Mouse (Mus musculus) gastrocnemius, adult 2 months (tissue): Measurements from ENCODE around the gene Tet3. TPM values are rescaled to one million over a fixed set of nuclear protein-coding genes. Genes with fewer than 3 reads are reported as not detected.

Experiments
- DNase-seq: peaks from one replicate; pipeline ENCODE4 v3.0.0; 2022
- H3K27ac ChIP-seq: fragments of 200-600 bp; 2 replicates; pipeline ENCODE4 v1.8.1; 2022; ENCODE audit warnings: mild to moderate bottlenecking
- H3K4me3 ChIP-seq: fragments of 200-600 bp; 2 replicates; pipeline ENCODE4 v1.8.1; 2022; ENCODE audit warnings: mild to moderate bottlenecking, moderate library complexity
- CTCF ChIP-seq: fragments of 200-600 bp; IDR thresholded peaks from 2 replicates; pipeline ENCODE4 v1.8.1; 2022; ENCODE audit warnings: antibody characterized with exemption, mild to moderate bottlenecking, moderate library complexity
- intact Hi-C: fragments of 180-260 bp; cut with DNase I; formaldehyde crosslinking; loops from one replicate; pipeline ENCODE4 v1.15.1; 2025
- total RNA-seq, 2 experiments: library from RNA; stranded (reverse); gene quantifications; 2 replicates each; pipeline ENCODE4 v1.2.3; 2021

The Tet3 gene
- total RNA-seq, 2 experiments from 2014 or later, result 16.4 to 18.0 TPM

DNA sequence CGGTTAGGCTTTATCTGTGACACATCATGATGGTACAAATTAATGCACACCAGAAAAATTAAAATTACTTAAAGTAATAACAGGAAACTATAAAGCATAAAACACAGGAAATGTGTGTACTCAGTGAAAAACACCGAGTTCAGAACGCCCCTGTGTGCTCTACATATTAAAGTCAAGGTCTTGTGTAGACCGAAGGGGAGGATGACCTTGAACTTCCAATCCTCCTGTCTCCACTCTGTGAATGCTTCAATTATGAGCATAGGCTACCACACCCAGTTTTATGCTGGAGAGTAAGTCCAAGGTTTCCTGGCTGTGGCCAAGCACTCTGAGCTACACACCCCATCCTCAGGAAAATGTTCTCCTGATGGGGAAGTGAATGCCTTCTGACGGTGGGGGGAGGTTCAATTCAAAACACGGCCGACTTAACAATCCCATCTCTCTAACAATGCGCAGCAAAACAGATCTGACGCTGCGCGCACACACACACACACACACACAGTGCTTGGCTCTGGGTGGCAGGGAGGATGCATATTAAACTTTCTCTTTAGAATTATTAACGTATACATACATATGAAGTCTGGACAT, 43.4 kb downstream of the Tet3 start:
- Histone ChIP-seq H3K27ac (peak overlapping the region; percentile 83), H3K4me3 (no peak overlapping the region)
- TF ChIP-seq CTCF, result no peak
- intact Hi-C loops, result no loop called here
- DNase-seq, result no peak

DNA sequence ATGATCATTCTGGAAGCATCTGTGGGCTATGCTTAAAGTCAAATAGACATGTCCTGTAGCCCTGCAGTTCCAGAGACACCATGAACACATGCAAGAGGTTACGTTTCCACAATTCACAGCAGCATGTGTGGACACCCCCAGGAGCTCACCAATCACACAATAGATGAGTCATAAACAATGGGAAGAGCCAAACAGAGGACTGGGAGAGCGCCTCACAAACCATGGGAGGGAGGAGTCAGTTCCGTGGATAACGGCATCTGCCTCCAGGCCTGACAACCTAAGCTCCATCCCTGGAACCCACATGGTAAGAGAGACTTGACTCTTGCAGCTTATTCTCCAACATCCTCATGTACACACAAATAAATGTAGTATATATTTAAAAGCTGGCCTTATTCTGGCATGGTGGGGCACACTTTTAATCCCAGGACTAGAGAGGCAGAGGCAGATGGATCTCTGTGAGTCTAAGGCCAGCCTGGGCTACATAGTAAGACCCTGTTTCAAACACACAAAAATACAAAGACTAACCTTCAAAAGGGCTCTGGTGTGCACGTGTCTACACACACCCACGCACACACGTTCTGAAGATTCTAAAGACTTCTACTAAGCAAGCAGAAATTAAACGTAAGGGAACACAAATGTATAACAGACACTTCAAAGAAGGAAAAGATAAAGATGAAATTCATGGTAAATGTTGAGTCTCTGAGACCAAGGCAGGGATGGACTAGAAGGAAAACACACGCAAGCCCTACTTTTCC, 44.1 kb downstream of the Tet3 start:
- intact Hi-C loops, result no loop called here
- Histone ChIP-seq H3K4me3 (no peak overlapping the region), H3K27ac (peak overlapping the region; percentile 83)
- no peak for DNase-seq
- no peak for TF ChIP-seq CTCF

DNA sequence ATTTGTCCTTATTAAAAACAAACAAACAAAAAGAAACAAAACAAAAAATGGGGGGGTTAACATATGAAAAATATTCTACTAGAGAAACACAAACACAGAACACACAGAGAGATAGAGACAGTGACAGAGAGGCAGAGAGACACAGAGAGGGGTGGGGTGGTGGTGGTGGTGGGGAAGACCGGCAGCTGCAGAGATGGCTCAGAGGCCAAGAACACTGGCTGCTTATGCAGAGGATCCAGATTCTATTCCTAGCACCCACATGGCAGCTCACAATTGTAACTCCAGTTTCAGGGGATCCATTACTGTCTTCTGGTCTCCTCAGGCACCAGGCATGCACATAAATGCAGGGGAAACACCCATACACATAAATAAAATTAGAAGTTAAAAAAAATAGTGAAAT, 45.2 kb downstream of the Tet3 start:
- H3K27ac ChIP-seq, result peak overlapping the region; percentile 83
- intact Hi-C loops, result loop anchor here (2.0 kb wide), 1 partner anchor 29 kb away; no protein-coding TSS in a partner anchor
- peak; percentile 62 for DNase-seq
- H3K4me3 ChIP-seq, result 0 out of 2 replicates have a peak overlapping the region, but pooled peaks have one; percentile 23
- TF ChIP-seq CTCF, result no peak

DNA sequence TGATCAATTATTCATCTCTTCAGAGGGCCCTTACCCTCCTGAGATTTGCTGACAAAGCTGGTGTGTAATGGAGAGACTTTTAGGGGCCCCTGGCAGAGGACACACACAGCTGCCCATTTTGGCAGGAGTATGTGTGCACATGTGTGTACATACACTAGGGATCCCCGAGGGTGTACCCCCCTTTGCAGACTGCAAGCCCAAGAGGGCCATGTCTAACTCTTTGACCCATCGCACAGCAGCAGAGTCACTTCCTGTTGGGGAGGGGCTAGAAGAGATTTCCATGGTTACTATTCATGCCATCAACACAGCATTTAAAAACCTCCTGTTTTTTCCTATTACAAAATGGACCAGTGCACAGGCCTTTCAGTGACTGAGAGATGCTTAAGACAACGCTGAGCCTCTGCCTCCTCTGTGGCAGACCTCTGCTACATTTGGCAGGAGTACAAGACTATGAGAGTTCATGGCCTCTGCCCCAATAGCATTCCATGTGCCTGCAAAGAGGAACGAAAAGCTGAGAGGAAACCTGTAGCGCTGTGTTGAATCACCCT, 46.0 kb downstream of the Tet3 start:
- peak; percentile 44 for DNase-seq
- no peak for TF ChIP-seq CTCF
- H3K27ac ChIP-seq, result peak overlapping the region; percentile 83
- intact Hi-C loops, result loop anchor here (2.0 kb wide), 1 partner anchor 28 kb away; no protein-coding TSS in a partner anchor
- H3K4me3 ChIP-seq, result peak overlapping the region; percentile 27

DNA sequence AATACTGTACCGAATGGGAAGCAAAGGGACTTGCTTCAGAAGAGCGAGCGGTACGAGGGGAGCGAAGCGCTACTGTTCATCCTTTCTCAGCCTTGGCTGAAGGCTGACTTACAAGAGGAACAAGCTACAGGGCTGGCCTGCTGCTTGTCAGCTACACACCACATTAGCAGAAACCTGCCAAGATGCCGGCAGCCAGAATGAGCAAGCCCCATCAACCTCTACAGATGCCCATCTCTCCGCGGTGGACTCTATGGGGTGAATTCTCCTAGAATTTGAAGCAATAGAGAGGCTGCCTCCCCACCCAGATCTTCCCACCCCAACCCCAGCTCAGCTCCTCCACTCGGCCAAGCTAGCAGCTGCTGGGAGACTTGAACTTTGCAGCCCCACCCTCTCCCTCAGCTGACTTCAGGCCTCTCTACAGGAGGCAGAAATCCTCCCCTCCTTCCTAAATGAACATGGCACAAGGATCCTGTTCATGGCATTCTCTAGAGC, 46.5 kb downstream of the Tet3 start:
- Histone ChIP-seq H3K4me3 (peak overlapping the region; percentile 27), H3K27ac (peak overlapping the region; percentile 83)
- intact Hi-C loops, result loop anchor here (2.0 kb wide), 1 partner anchor 28 kb away; no protein-coding TSS in a partner anchor
- TF ChIP-seq CTCF, result no peak
- DNase-seq, result peak; percentile 59

DNA sequence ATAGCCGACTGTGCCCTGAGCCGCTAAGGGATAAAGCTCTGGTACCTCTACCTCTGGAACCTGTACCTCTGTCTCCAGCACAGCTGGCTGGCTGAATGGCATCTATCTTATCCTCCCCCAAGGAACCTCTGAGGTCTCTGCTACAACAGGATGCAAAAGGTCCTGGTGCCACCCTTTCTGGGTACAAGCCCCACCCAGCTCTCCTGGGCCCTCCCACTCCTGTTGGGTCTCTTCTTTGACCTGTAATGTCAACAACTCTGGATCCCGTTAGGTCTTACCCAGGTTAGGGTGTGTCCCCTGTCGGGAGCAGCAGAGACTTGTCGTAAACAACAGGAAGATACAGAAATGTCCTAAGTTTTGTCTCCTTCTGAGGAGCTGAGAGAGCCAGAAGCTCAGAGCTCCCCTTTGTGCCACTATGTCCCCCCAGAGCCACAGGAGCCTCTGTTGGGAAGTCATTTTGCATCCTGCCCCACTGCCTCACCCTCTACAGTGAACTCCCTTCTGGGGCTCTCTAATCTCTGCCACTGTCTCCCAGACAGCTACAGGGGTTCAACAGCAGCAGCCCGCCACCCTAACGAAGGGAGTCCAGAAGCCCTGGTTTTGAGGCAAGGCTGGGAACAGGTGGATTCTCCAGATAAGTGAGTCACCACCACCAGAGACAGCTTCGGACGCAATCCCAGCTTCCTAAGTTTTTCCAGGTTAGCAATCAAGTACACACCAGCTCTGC, 47.1 kb downstream of the Tet3 start:
- H3K4me3 ChIP-seq, result peak overlapping the region; percentile 27
- DNase-seq, result no peak
- intact Hi-C loops, result loop anchor here (2.0 kb wide), 1 partner anchor 27 kb away; no protein-coding TSS in a partner anchor
- TF ChIP-seq CTCF, result no peak
- H3K27ac ChIP-seq, result peak overlapping the region; percentile 83

DNA sequence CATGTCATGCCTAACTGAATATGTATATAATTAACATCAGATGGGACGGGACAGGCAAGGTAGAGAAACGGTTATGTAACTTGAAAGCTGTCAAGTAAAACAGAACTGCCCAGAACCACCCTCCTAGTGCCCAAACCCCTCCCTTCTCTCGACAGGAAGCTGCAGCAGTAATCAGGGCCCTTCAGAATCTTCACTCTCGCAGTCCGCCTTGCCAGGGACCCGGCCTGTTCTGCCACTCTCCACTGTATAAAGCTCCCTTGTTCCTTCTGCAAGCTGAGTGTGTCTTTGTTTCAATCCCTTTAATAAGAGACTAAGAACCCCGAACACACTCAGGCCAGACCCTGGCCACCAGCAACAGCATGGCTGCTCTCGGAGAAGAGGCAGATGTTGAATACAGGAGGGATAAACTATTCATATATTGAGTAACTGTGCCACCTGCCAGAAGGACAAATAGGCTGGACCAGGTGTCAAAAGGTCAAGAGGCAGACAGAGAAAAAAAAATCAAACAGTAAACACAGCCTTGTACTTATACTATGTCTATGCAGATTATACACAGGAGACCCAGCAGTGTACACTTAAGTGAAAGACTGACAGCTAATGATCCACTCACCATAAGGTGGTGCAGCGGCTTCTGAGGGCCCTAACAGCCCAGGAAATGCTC, 48.7 kb downstream of the Tet3 start:
- TF ChIP-seq CTCF, result no peak
- intact Hi-C loops, result no loop called here
- Histone ChIP-seq H3K27ac (peak overlapping the region; percentile 60), H3K4me3 (no peak overlapping the region)
- DNase-seq, result no peak

DNA sequence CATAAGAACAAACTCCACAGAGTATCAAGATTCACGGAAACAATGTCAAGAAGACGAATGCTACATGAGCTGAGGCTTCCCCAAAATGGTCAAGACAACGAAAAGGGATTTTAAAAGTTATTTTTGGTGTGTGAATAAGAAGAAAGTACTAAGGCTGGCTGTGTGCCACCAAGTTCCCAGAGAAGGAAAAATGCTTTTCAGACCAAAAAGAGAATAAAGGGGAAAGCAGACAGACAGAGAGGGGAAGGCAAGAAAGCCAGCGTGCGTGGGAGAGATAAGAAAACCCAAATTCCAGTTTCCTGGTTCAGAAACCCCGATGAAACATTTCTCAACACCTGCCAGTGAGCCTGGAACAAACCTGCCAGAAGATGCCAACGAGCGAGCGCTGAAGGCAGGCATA, 50.4 kb downstream of the Tet3 start:
- Histone ChIP-seq H3K4me3 (no peak overlapping the region), H3K27ac (peak overlapping the region; percentile 60; the same call in 1 of the 2 replicates)
- intact Hi-C loops, result no loop called here
- no peak for DNase-seq
- no peak for TF ChIP-seq CTCF

DNA sequence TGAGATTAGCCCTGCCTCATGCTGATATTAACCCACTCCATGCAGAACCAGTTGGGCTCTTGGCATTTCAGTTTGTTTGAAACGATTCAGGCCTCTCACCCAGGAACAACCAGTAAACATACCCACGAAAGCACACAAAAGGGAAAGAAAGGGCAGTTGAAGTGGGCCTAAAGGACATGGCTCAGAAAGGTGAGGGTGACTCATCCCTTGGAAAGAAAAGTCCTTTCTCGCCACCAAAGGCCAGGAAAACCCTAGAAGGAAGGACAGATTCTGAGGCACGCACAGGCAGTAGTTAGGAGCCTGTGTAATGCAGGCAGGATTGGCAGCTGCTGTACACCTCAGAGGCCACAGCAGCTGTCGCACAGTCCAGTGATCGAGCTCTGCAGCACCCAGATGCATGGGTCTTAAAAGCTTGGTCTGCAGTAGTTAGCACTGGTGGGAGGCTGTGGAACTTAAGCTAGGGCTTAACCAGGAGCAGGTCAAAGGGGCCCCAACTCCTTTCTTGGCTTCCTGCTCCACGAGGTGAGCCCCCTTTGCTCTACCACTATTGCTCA, 53.3 kb downstream of the Tet3 start:
- intact Hi-C loops, result no loop called here
- H3K4me3 ChIP-seq, result no peak overlapping the region
- DNase-seq, result no peak
- peak overlapping the region; percentile 62 for H3K27ac ChIP-seq
- no peak for TF ChIP-seq CTCF

DNA sequence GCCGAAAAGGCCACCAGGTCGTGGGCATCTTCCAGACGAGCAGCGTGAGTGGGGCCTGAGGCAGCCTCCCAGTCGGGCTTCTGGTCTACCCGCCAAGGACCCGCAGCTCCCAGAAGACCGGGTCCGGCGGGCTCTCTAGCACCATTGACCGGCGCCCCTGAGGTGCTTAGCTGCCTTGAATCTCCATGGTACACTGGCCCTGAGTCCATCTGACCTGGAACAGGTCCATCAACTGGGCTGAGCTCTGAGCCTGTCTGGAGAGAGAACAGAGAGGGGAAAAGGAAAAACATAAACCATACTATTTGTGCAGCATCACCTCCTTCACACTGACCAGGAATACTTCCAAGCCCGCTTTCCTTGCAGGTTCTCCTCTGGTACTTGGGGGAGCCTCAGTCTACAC, 54.3 kb downstream of the Tet3 start:
- intact Hi-C loops, result no loop called here
- TF ChIP-seq CTCF, result no peak
- Histone ChIP-seq H3K27ac (no peak overlapping the region), H3K4me3 (no peak overlapping the region)
- DNase-seq, result no peak

DNA sequence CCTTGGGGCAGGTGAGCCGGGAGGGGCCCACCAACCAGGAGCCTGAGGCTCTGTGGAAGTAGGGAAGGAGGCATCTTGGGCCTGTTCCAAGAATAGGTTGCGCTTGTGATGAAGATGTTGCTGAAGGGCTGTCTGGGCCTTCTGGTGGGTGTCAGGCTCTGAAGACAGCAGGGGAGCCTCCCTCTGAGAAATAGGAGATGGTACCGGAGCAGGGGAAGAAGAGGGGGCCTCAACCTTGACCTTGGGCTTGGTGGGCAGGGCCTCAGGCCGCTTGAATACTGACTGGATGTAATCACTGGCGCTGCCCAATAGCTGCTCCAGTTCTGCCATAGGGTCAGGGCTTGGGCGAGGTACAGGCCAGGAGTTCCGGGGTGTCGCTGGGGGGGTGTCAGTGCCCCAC, 55.4 kb downstream of the Tet3 start:
- TF ChIP-seq CTCF, result no peak
- DNase-seq, result no peak
- Histone ChIP-seq H3K27ac (no peak overlapping the region), H3K4me3 (no peak overlapping the region)
- intact Hi-C loops, result no loop called here

DNA sequence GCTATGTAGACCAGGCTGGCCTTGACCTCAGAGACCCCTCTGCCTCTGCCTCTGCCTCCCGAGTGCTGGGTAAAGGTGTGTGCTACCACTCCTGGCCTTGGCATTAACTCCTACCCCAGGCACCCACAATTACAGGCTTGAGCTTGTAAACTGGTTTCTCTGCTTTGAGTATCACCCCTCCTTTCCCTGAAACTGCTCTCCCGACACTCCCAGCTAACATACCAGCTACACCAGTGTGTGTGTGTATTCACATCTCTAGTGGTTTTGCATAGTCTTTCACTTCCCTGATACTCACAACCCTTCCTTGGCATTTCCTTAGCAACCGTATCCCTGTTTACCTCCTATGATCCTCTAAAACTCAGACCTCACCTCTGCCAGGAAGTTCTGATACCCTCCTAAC, 59.1 kb downstream of the Tet3 start:
- intact Hi-C loops, result no loop called here
- no peak for DNase-seq
- no peak overlapping the region for H3K4me3 ChIP-seq
- H3K27ac ChIP-seq, result no peak overlapping the region
- no peak for TF ChIP-seq CTCF
